Mouse (Mus musculus) liver, embryonic 14.5 days (tissue): ENCODE data around the gene Sprn.

Experiments used
- CTCF ChIP-seq: IDR thresholded peaks from 2 replicates; pipeline ENCODE4 v1.5.1; 2016; ENCODE audit warnings: antibody characterized with exemption, low read depth, control low read depth
- EP300 ChIP-seq: IDR thresholded peaks from 2 replicates; pipeline ENCODE4 v1.6.1; 2016; ENCODE audit warnings: antibody characterized with exemption, low read depth

DNA sequence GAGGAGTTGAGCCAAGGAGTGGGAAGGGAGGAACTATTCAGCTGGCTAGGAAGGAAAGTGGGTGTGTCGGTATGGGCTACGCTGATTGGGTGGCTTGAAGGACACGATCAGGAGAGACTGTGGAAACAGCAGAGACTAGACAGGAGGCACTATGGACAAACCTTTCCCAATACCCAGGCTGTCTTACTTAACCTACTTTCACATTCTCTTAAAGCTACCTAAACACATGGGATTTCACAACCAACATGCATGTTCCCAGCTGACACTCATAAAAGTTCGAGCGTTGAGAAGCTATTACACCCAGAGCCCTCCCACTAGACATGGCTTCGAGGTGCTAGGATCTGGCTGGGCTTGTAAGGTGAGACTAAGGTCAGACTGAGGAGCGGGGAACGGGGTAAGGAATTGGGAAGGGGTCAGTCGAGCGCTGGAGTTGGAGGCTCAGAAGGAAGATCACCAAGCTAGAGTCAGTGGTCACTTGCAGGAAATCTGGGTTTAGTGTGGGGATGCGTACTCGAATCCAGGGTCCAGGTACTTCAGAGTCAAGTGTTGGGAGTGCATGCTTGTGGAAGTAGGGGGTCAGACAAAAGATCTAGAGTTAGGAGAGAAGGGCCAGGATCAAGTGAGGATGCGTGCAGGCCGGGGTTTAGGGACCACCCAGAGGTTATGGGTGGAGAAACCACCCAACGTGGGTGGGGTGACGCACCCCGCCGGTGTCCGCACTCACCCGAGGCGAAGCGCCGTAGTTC lies 38.9 kb downstream of the Sprn start, which contains the start of gene Paox:
- TF ChIP-seq CTCF: 0 out of 2 replicates have a peak, but pooled peaks have one; percentile 10
- TF ChIP-seq EP300: no peak; the same call in 1 of the 2 replicates
